Comparison of ENCODE assay signal across 23 mouse cellular contexts in genomic region chr6:65341360-65341759, GRCm38 (mm10). TPM values are rescaled to one million over a fixed set of nuclear protein-coding genes. Genes with fewer than 3 reads are reported as not detected.
DNase-seq lines count a peak whose midpoint lies in the region; ATAC-seq and TF ChIP-seq lines count a peak whose summit lies in the region.
"Had no signal": no experiment of that assay in that cellular context is flagged by ENCODE, and none has a peak within 500 bp of the region (broad histone marks: within the 10 kb centered on the region; RNA-seq: fewer than 3 reads in every experiment).

No protein-coding gene starts in this region.

- 0 out of 2 replicates have a peak overlapping the region, but pooled peaks have one; percentile 19 for H3K9ac ChIP-seq in CH12.LX (ENCODE audit: insufficient read depth, low read depth)
- H3K9ac ChIP-seq in liver, postnatal 0 days (replicated peaks), result no peak overlapping the region

- H3K79me2 ChIP-seq in CH12.LX (replicated peaks; ENCODE audit: control insufficient read depth, extremely low read depth, insufficient read depth, poor library complexity, severe bottlenecking), result no peaks in the 10 kb centered on the region

- in situ Hi-C loops in CH12.LX (cut with MboI; ENCODE audit: low pct_ligation_motif_present, low pct_unique_long_range_greater_than_20kb, low sequenced_read_pairs), result no loop called here

- peak; percentile 53; the same call in 1 of the 2 replicates for TF ChIP-seq EP300 in CH12.LX (IDR thresholded peaks at IDR 0.05; ENCODE audit: low read length)
- no peak for TF ChIP-seq EP300 in liver, postnatal 0 days (IDR thresholded peaks at IDR 0.05; ENCODE audit: low read depth)

- no peak for TF ChIP-seq RAD21 in CH12.LX (IDR thresholded peaks at IDR 0.05; ENCODE audit: low read depth, low read length)

- H3K9me3 ChIP-seq in CH12.LX (replicated peaks; ENCODE audit: low read length), result no peaks in the 10 kb centered on the region
- H3K9me3 ChIP-seq in liver, postnatal 0 days (ENCODE audit: low read length), result no peaks in the 10 kb centered on the region
- H3K9me3 ChIP-seq: G1E had no signal

- no peak overlapping the region for H3K27ac ChIP-seq in CH12.LX (ENCODE audit: insufficient read depth, low read depth)
- H3K27ac ChIP-seq in liver, postnatal 0 days (ENCODE audit: low read depth), result no peak overlapping the region

- no peaks in the 10 kb centered on the region for H3K36me3 ChIP-seq in CH12.LX (replicated peaks in 1 of 2; ENCODE audit: control insufficient read depth in 1 of 2, insufficient read depth in 1 of 2, low read length in 1 of 2)
- H3K36me3 ChIP-seq in liver, postnatal 0 days (replicated peaks; ENCODE audit: insufficient read depth, low read length), result no peaks in the 10 kb centered on the region
- H3K36me3 ChIP-seq: G1E had no signal

- ATAC-seq in liver, postnatal 0 days, result no peak
- ATAC-seq: activated CD4-positive, CD25-positive, alpha-beta regulatory T cell, adult 4 months; CD4-positive, CD25-positive, alpha-beta regulatory T cell, adult 4 months; Patski had no signal

- no peak overlapping the region for H3K4me3 ChIP-seq in CH12.LX (replicated peaks in 1 of 3; ENCODE audit: low read depth in 2 of 3, low read length in 2 of 3, poor library complexity in 1 of 3)
- H3K4me3 ChIP-seq in liver, postnatal 0 days (ENCODE audit: low read depth, low read length), result no peak overlapping the region

- dilution Hi-C loops in CH12.LX (cut with MboI; ENCODE audit: extremely low pct_ligation_motif_present, extremely low pct_unique_long_range_greater_than_20kb, low sequenced_read_pairs), result no loop called here

- TF ChIP-seq CTCF in CH12.LX (conservative IDR thresholded peaks at IDR 0.05 in 1 of 2, IDR thresholded peaks at IDR 0.05 in 1 of 2; ENCODE audit: low read depth in 2 of 2, low read length in 2 of 2), result no peak
- no peak for TF ChIP-seq CTCF in liver, postnatal 0 days (IDR thresholded peaks at IDR 0.05; ENCODE audit: low read depth)

- 70% methylated on average over 4 of the region's 4 CpGs for WGBS in liver, postnatal 0 days (ENCODE audit: insufficient replicate concordance)

- no peaks in the 10 kb centered on the region for H3K27me3 ChIP-seq in CH12.LX (replicated peaks)
- no peaks in the 10 kb centered on the region for H3K27me3 ChIP-seq in liver, postnatal 0 days (ENCODE audit: insufficient read depth, low read length)
- H3K27me3 ChIP-seq: Patski had no signal

- H3K4me2 ChIP-seq in CH12.LX (ENCODE audit: insufficient read depth, low read depth, poor library complexity, severe bottlenecking), result peak overlapping the region; percentile 61
- H3K4me2 ChIP-seq in liver, postnatal 0 days (ENCODE audit: low read depth, low read length), result no peak overlapping the region

- no peak for DNase-seq in CH12.LX (ENCODE audit: extremely low read depth)
- no peak for DNase-seq in liver, postnatal 0 days
- DNase-seq: adrenal gland, adult 2 months; adrenal gland, adult 8-10 months; adrenal gland, postnatal 10 days; adrenal gland, postnatal 14 days; adrenal gland, postnatal 25 days; adrenal gland, postnatal 36 days; B cell, adult 2 months; cerebellum, adult 11 months; cerebellum, adult 11-12 months; cerebellum, adult 18-20 months; cerebellum, adult 2 months; cerebellum, adult 8-10 months had no signal

- no peak for TF ChIP-seq POLR2A in CH12.LX (IDR thresholded peaks at IDR 0.05; ENCODE audit: low read depth, low read length)

- peaks cover 14 to 15% of the 10 kb centered on the region in 2 experiments for H3K4me1 ChIP-seq in CH12.LX (ENCODE audit: control insufficient read depth in 1 of 2, insufficient read depth in 2 of 2)
- no peaks in the 10 kb centered on the region for H3K4me1 ChIP-seq in liver, postnatal 0 days (ENCODE audit: insufficient read depth)

TF ChIP-seq in CH12.LX, 34 proteins besides CTCF, POLR2A, EP300 and RAD21:
- TF ChIP-seq MEF2A (IDR thresholded peaks at IDR 0.05; ENCODE audit: borderline replicate concordance, low read depth, low read length) (peak; percentile 98), BHLHE40 (IDR thresholded peaks at IDR 0.05; ENCODE audit: low read depth, low read length) (no peak), JUND (conservative IDR thresholded peaks at IDR 0.05; ENCODE audit: low read depth, low read length) (peak; percentile 76), JUN (IDR thresholded peaks at IDR 0.05; ENCODE audit: insufficient read depth, low read depth, low read length) (peak; percentile 81), ZC3H11A (IDR thresholded peaks at IDR 0.05; ENCODE audit: low read depth, low read length) (no peak), MAZ (IDR thresholded peaks at IDR 0.05; ENCODE audit: low read depth, low read length) (0 out of 2 replicates have a peak, but pooled peaks have one; percentile 45), IRF4 (IDR thresholded peaks at IDR 0.05; ENCODE audit: low read depth, low read length) (peak; percentile 92)
TF ChIP-seq in CH12.LX: peak in this region for 5.

RNA-seq across cellular contexts. Expression of gene C130060K24Rik, which starts 39.5 kb away (rescaled TPM):
- not detected in 2 replicates for total RNA-seq in CH12.LX (2012; rRNA removed)
- total RNA-seq in CH12.LX (2014; rRNA removed), result not detected in 2 replicates
- polyA plus RNA-seq in CH12.LX (2012; ENCODE audit: insufficient read length, low read depth), result not detected in 2 replicates
- polyA plus RNA-seq in liver, postnatal 0 days (2015; fragmentation: Nextera tagmentation; extraction: Ambion mirVana), result not detected in 2 replicates
- total RNA-seq: adrenal gland, adult 18-20 months; adrenal gland, adult 2 months; adrenal gland, adult 8-10 months; adrenal gland, postnatal 10 days; adrenal gland, postnatal 14 days; adrenal gland, postnatal 25 days; adrenal gland, postnatal 36 days; adrenal gland, postnatal 4 days; ES-E14; MEL had no signal
- polyA plus RNA-seq: activated CD4-positive, CD25-positive, alpha-beta regulatory T cell, adult 4 months; adrenal gland, adult 2 months; C2C12; CD4-positive, CD25-positive, alpha-beta regulatory T cell, adult 4 months; G1E; Patski had no signal
